Mouse (Mus musculus): ENCODE measurements at regions not wholly inside any gene's neighbourhood (a gene's known extent, or its start where the extent isn't known, plus 50 kb on each side); places are given as distances from the start of the nearest gene placed in this dataset.

DNA sequence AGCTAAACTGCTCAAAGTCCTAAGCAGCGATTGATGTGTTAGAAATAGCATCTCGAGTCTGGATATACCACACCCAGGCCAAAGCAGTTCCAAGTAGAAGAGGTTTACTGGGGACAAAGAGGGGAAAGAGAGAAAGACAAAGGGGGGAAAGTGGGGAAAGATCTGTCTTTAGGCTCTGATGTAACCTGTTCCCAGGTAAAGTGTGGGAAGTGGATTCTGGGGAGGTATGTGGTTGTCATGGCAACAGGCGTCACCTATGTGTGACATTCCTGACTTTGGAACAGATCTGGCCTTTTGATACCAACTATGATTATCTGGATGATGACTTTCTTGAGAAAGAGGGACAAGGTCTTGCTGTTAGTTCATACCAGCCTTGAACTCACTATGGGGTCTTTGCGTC, 97.4 kb upstream of the Mark1 start:
- TF ChIP-seq CTCF (conservative IDR thresholded peaks at IDR 0.05; ENCODE audit: low read length) = no peak
- TF ChIP-seq POU5F1 (IDR thresholded peaks at IDR 0.05; ENCODE audit: borderline replicate concordance, low read length) = no peak
